Mouse (Mus musculus) ovary, postnatal 10 days (tissue): Measurements from ENCODE around the gene Sfmbt2.

Experiments
- DNase-seq: peaks from one replicate; pipeline ENCODE4 v3.0.0; 2022; ENCODE audit warnings: low spot score

The Sfmbt2 gene

DNA sequence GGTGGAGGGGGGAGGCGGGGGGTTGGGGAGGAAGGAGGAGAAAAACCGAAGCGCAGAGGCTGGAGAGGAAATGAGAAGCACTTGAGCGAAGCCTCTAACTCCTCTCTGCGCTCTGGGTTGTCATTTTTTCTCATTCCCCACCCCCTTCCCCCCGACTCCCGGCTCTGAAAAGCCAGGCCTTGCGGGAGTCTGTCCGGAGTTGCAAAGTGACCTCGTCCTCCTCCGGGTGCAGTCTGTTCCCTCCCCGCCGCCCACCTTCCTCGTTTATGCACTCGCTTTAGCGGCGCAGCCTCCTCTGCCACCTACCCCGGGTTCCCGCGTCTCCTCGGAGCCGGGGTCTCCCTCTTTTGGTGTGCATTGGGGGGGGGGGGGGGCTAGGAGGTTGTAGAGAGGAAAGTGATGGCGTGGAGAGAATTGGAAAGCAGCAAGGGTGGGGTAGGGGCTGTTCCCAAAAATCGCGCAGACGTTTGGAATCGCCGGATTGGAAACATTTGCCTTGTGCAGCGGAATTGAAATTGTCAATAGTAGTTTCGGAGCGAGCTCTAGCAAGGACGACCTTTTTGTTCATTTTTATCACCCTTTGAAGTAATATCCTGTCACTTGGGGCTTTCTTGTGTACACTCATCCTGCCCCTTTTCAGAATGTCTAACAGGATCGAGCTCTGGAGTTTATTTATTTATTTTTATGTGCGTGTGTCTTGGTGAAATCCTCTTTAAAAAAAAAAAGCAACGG, 2.6 kb downstream of the Sfmbt2 start:
- DNase-seq, result no peak

- DNase-seq, result no peak
Measured at GRCm38 (mm10) chr2:10373508-10374206, 3.3 kb downstream of the Sfmbt2 start.

DNA sequence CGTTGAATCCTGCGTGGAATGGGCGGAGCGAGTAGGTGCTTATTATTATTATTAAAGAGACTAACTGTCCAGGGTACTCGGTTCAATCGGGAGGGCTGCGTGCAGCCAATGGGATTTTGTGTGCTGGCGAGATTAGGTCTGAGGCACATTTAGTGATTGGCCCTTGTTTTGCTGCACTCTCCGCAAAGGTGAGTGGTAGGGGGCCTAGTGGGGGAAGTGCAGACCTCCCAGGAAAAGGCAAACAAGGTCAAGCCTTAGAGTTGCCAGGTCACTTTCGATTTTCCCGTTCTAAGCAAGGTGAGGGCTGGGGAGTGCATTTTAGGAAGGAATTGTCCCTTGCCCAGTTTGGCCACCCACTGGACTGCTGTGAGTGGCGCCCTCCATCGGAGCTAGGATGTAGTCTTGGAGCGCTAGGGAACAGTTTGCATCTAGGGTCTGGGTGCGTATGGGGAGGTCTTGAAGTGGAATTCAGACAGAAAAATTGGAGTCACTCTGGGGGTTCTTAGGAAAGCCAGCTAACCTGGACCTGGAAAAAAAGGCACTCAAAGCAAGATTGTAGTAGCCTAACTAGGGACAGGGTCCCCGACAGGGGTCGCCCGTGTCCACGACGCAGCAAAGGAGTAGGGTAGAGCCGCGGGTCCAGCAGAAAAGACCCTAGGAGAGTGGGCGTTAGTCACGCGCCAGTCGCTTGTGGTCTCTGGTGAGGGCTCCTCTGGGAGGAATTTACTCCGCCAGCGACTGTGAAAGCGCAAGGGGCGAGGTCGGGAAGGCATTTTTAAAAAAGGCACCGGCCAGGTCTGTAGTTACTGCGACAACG, 4.1 kb downstream of the Sfmbt2 start:
- no peak for DNase-seq

GRCm38 (mm10) chr2:10375024-10375372, 4.7 kb downstream of the Sfmbt2 start:
- no peak for DNase-seq

- no peak for DNase-seq
Measured at GRCm38 (mm10) chr2:10389988-10390387, 19.7 kb downstream of the Sfmbt2 start.

DNA sequence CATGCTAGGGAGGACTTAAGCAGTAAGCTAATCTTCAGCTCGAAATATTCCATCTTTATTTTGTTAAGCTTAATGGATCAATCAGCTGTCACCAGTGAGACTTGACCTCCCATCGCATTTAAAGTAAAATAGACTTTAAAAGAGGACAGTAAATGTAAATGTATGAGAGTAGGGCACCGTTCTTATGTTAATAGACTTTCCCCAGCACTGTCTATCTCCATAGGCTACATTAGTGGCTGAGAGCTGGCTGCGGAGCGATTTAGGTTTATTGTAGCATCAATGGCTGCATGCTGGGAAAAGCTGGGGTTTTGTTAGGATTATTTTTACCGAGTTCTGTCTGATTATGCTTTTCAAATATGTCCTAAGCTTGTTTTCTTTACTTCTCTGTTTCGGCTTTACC, 20.5 kb downstream of the Sfmbt2 start:
- DNase-seq, result no peak

DNA sequence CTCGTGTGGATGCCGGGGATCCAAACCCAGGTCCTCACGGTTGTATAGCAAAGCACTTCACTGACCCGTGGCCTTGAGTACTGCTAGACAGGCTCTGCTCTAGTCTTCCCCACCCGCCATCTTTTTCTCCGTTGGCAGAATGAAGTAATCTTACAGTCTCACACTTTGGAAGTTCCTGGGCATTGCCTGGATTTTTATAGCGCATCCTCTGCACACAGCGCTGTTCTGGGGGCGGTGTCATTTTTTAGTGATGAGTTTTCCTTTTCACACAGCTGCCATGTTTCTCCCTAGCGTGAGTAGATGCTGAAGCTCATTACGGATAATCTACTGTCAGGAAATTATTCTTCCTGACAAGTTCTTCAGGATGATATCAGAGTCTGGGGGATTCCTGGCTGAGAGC, 24.8 kb downstream of the Sfmbt2 start:
- no peak for DNase-seq

- DNase-seq, result no peak
Measured at GRCm38 (mm10) chr2:10397790-10398189, 27.5 kb downstream of the Sfmbt2 start.

- no peak for DNase-seq
Measured at GRCm38 (mm10) chr2:10406151-10406550, 35.8 kb downstream of the Sfmbt2 start.

DNA sequence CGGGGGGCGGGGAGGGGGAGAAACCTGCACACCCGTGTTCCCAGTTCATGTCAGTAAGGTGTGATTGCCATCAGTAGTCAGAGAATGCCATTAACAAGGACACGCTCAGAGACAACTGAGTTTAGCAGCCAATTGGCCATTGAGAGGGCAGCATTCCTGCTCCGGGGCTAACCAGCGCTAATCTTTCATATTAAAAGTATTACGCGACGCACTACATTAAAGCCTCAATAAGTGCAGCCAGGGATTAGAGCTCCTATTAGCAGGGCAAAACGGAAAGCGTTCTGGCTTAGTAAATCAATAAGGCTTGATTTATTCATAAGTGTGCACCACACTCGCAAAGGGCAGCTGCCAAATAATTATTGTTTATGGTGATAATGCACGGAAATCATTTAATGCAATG, 39.1 kb downstream of the Sfmbt2 start:
- DNase-seq, result no peak

DNA sequence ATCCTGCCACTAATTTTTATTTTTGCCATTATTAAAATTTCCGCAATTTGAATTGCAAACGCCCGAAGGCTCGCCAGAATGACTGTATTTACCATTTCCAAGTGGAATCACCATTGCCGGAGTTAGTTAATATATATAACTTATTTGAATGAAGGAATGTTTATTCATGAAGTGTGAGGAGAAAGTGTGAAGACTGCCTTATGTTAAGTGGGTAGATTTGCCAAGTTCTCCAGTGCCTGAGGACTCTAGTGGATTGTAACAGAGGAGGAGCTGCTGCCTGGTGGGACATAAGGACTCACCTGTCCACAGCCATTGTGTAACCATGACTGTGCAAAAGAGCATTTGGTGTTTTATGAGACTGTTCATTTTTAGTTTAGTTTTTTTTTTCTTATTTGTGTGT, 39.8 kb downstream of the Sfmbt2 start:
- DNase-seq, result no peak

GRCm38 (mm10) chr2:10420944-10421420, 50.7 kb downstream of the Sfmbt2 start:
- DNase-seq, result no peak

DNA sequence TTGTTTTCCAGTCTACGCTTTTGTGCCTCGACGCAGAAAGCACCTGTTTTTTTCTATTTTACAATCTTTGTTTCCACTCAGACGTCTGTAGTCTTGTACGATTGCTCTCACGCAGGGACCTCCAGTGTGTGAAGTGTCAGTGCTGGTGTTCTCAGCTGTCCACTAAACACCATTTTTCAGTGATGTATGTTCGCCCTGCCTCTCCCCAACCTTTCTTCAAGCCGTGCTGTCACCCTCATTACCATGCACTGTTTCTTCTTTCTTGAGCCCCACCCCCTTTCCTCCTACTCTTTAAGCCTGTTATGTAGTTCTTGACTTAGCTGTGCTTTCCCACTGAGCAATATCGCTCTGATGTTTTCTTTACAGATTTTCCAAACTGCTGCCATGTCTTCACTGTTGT, 67.0 kb downstream of the Sfmbt2 start:
- DNase-seq, result no peak

DNA sequence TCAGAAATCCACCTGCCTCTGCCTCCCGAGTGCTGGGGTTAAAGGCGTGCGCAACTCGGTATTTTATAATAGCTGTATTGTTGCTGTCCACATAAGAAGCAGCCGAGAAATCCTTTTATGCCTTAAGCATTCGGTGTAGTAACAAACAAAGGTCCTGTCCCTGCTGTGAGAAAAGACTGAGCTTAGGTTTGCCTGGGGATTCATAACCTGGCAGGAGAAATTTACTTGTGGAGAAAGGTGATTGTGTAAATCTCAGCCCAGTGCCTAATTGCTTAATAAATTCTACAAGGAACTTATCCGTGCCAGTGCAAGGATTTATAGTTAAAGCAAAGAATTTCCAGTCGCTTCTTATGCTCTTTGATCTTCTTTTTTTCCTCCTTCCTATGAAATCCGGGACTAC, 71.5 kb downstream of the Sfmbt2 start:
- DNase-seq, result no peak

DNA sequence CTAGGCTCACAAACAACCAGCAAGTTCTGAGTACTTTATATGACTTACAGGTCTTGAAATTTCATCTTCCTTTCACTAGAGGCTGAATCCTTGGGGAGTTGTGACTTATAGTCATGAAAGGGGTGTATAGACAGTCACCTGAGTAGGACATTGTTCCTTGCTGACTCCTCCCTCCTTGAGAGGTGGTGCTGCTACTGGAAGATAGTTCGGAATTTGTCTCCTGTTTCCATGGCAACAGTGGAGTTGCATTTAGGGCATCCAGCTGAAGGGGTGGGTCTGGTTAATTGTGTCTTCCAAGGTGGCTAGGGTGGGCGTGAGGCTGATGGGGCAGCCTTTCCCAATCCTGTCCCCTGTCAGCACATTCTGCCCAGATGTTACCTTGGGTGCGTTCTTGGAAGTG, 83.3 kb downstream of the Sfmbt2 start:
- DNase-seq, result no peak

DNA sequence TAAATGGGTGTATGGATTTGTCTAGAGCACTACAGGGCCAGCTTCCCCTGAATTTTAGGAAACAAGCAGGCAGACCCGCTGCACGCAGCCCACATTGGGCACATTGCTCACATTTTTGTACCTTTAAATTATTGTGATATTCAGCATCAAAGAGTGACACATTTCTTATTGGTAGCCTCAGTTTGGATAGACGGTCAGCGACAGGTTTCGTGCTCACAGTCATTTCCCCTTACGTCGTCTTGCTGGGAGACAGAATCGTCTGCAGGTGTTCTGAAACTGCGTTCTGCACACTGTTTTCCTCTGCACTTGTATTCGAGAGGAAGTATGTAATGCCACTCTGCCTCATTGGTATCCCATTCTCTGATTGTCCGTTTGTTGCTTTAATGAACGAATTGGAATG, 88.0 kb downstream of the Sfmbt2 start:
- DNase-seq, result no peak

GRCm38 (mm10) chr2:10516516-10516915, 146.2 kb downstream of the Sfmbt2 start:
- DNase-seq, result no peak

DNA sequence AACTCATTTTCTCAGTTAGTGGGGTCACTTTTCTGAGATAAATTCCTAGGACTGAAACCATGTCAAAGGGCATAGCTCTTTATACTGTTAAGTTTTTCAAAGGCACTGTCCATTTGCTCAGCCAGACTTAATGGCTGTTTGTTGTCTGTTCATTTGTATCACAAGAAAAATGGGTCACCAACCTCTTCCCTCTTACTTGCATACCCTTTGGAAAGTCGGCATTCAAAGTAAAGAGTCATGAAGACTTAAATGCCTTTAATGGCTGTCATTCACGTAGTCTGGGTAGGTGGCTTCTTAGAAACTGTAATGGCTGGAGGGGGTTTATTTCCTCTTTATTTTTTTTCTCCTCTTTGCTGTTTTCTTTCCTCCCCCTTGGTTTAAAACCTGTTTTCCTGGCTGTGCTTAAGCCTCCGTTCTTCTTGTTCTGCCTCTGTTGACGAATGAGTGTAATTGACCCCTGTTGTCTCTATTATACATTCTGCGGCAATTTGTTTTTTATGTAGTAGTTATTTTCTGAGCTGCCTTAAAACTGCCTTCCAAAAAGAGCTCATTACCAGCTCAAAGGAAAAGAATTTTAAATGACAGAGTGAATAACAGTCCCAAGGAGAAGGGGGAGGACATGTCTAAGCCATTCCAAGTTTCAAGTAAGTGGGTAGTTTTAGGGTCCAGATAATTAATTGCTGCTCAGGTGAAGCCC, 151.6 kb downstream of the Sfmbt2 start:
- DNase-seq, result no peak

- DNase-seq, result no peak
Measured at GRCm38 (mm10) chr2:10525622-10526021, 155.3 kb downstream of the Sfmbt2 start.

DNA sequence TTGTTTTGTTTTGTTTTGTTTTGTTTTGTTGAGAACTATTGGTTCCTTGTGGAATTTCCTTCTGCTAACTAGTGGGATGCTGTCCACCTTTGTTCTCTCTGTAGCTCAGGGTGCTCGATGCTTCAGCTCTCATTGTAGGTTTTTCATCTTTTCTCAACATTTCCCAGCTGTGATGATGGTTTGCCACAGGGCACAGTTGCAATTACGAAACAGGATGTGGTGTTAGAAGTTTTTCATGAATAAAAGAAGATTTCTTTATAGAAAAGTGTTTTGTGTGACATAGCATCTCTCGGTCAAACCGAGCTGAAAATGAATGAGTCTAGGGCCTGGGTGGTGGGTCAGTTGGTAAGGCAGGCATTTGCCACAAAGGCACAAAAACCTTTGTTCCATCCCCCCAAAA, 171.5 kb downstream of the Sfmbt2 start:
- DNase-seq, result no peak

DNA sequence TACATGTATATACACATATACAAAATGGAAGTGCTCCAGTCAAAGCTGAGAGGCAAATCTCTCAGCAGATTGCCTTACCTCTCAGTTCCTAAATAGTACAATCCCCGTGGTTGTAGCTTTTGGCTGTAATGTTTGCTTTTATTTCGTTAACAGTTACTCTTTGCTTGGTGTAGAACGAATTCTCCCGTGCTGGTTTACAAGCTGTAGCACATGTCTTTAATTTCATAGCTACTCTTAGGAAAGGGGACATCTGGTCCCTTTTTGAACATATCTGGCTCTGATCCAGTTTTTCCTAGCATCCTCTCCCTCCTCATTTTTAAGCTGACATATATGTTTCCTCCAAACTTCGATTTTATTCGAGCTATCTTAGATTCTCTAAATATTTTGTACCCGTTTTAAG, 172.1 kb downstream of the Sfmbt2 start:
- no peak for DNase-seq

DNA sequence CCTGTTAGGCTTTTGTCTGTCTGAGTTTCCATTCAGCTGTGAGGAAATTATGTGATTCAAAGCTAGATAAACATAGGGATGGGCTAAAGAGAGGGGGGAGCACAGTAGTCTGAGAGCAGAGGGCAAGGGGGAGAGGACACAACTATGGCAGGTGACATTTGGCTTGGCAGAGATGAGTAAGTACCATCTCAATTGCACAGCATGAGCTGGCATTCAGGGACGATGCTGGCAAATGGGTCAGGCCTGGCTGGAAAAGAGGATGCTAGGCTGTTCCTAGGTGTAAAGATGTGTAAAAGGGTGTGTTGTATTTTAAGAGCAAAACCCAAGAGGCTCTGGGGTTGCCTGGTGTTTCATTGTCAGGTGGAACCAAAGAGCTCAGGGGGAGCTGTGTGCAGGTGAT, 188.5 kb downstream of the Sfmbt2 start:
- DNase-seq, result no peak
